Mouse (Mus musculus) heart, adult 2 months (tissue): ENCODE measurements around the gene Cd4.

Source experiments
- EP300 ChIP-seq: fragments of 200-500 bp; IDR thresholded peaks from 2 replicates; pipeline ENCODE4 v1.6.1; 2011; ENCODE audit warnings: low read depth, low read length, control low read depth; ENCODE audit not compliant: insufficient read depth
- POLR2A ChIP-seq: fragments of 200-500 bp; IDR thresholded peaks from 2 replicates; pipeline ENCODE4 v1.6.1; 2011; ENCODE audit warnings: mild to moderate bottlenecking, low read depth, low read length, control low read depth; ENCODE audit not compliant: insufficient read depth

GRCm38 (mm10) chr6:124918890-124919627, 31.0 kb upstream of the Cd4 start:
- TF ChIP-seq POLR2A (no peak), EP300 (no peak)
